Comparison of ENCODE assay signal across 9 mouse cellular contexts in genomic region chr2:156780752-156781151, GRCm38 (mm10). TPM values are rescaled to one million over a fixed set of nuclear protein-coding genes. Genes with fewer than 3 reads are reported as not detected.
DNase-seq lines count a peak whose midpoint lies in the region; ATAC-seq and TF ChIP-seq lines count a peak whose summit lies in the region.
"Had no signal": no experiment of that assay in that cellular context is flagged by ENCODE, and none has a peak within 500 bp of the region (broad histone marks: within the 10 kb centered on the region; RNA-seq: fewer than 3 reads in every experiment).

No protein-coding gene starts in this region.

- H3K9me3 ChIP-seq in kidney, embryonic 14.5 days (ENCODE audit: control insufficient read depth, low read length), result no peaks in the 10 kb centered on the region
- no peaks in the 10 kb centered on the region for H3K9me3 ChIP-seq in MEL (replicated peaks; ENCODE audit: insufficient read depth, low read length)
- H3K9me3 ChIP-seq in forebrain, embryonic 13.5 days (replicated peaks), result no peaks in the 10 kb centered on the region
- no peaks in the 10 kb centered on the region for H3K9me3 ChIP-seq in liver, embryonic 16.5 days (replicated peaks; ENCODE audit: control insufficient read depth, low read length)

- no peak for TF ChIP-seq POLR2A in kidney, adult 2 months (IDR thresholded peaks at IDR 0.05; ENCODE audit: low read depth, low read length)
- TF ChIP-seq POLR2A in MEL (IDR thresholded peaks at IDR 0.05; ENCODE audit: control insufficient read depth in 1 of 2, insufficient read depth in 1 of 2, low read depth in 1 of 2, low read length in 2 of 2, poor library complexity in 1 of 2), result peak in 1 of 2 experiments; percentile 12; a peak in 1 of 4 replicates

- no peak for DNase-seq in kidney, adult 2 months
- DNase-seq in MEL (ENCODE audit: low read depth, low spot score), result peak; percentile 75
- DNase-seq in adrenal gland, adult 18-20 months (ENCODE audit: low spot score in 2 of 2), result no peak
- no peak for DNase-seq in thymus, postnatal 25 days
- no peak for DNase-seq in adrenal gland, adult 8-10 months
- DNase-seq: thymus, postnatal 4 days had no signal

- peak overlapping the region; percentile 15; the same call in 1 of the 2 replicates for H3K4me2 ChIP-seq in kidney, embryonic 14.5 days (replicated peaks; ENCODE audit: low read depth, low read length)
- peak overlapping the region; percentile 10; the same call in 1 of the 2 replicates for H3K4me2 ChIP-seq in forebrain, embryonic 13.5 days
- peak overlapping the region; percentile 34 for H3K4me2 ChIP-seq in liver, embryonic 16.5 days (ENCODE audit: low read depth, low read length)

- WGBS in kidney, embryonic 14.5 days, result 17% methylated on average over 17 of the region's 17 CpGs
- WGBS in kidney, adult 2 months, result 28% methylated on average over 17 of the region's 17 CpGs
- 17% methylated on average over 17 of the region's 17 CpGs for WGBS in forebrain, embryonic 13.5 days
- WGBS in liver, embryonic 16.5 days (ENCODE audit: insufficient replicate concordance), result 18% methylated on average over 17 of the region's 17 CpGs

- H3K9ac ChIP-seq in kidney, embryonic 14.5 days (ENCODE audit: low read depth, low read length), result no peak overlapping the region
- H3K9ac ChIP-seq in MEL (ENCODE audit: control insufficient read depth, low read depth, low read length, poor library complexity, severe bottlenecking), result peak overlapping the region; percentile 34
- no peak overlapping the region for H3K9ac ChIP-seq in forebrain, embryonic 13.5 days
- no peak overlapping the region for H3K9ac ChIP-seq in liver, embryonic 16.5 days (ENCODE audit: low read depth, low read length)

- no peak overlapping the region for H3K4me3 ChIP-seq in kidney, embryonic 14.5 days (ENCODE audit: low read length)
- H3K4me3 ChIP-seq in kidney, adult 2 months (ENCODE audit: insufficient read depth, low read depth, low read length), result no peak overlapping the region
- peak overlapping the region; percentile 12 to 22 for H3K4me3 ChIP-seq in MEL (ENCODE audit: control insufficient read depth in 1 of 2, insufficient read depth in 1 of 2, low read depth in 2 of 2, low read length in 2 of 2)
- H3K4me3 ChIP-seq in forebrain, embryonic 13.5 days, result no peak overlapping the region
- H3K4me3 ChIP-seq in liver, embryonic 16.5 days (ENCODE audit: low read depth, low read length), result no peak overlapping the region

- no peaks in the 10 kb centered on the region for H3K79me2 ChIP-seq in MEL (ENCODE audit: control insufficient read depth, insufficient read depth, low read length, poor library complexity)

- TF ChIP-seq RAD21 in MEL (IDR thresholded peaks at IDR 0.05; ENCODE audit: low read depth, low read length), result no peak

- H3K36me3 ChIP-seq in kidney, embryonic 14.5 days (ENCODE audit: control insufficient read depth, insufficient read depth, low read length), result no peaks in the 10 kb centered on the region
- H3K36me3 ChIP-seq in kidney, adult 2 months (ENCODE audit: control insufficient read depth, insufficient read depth, low read length), result no peaks in the 10 kb centered on the region
- H3K36me3 ChIP-seq in MEL (ENCODE audit: control insufficient read depth in 1 of 2, insufficient read depth in 2 of 2, low read length in 2 of 2), result peaks cover 0 to 33% of the 10 kb centered on the region in 2 experiments; a peak in 2 of 4 replicates
- H3K36me3 ChIP-seq in forebrain, embryonic 13.5 days (ENCODE audit: poor library complexity, severe bottlenecking), result no peaks in the 10 kb centered on the region
- no peaks in the 10 kb centered on the region for H3K36me3 ChIP-seq in liver, embryonic 16.5 days (ENCODE audit: control insufficient read depth, insufficient read depth)

- no peak for TF ChIP-seq EP300 in MEL (IDR thresholded peaks at IDR 0.05; ENCODE audit: low read depth in 1 of 2, low read length in 2 of 2)

- no peak for TF ChIP-seq CTCF in kidney, adult 2 months (conservative IDR thresholded peaks at IDR 0.05; ENCODE audit: insufficient read depth, insufficient read length, low read depth, low read length)
- no peak for TF ChIP-seq CTCF in MEL (IDR thresholded peaks at IDR 0.05 in 2 of 3, conservative IDR thresholded peaks at IDR 0.05 in 1 of 3; ENCODE audit: control insufficient read depth in 1 of 3, insufficient read depth in 1 of 3, low read depth in 2 of 3, low read length in 3 of 3, poor library complexity in 1 of 3, severe bottlenecking in 1 of 3)

- no peak overlapping the region for H3K27ac ChIP-seq in kidney, embryonic 14.5 days (ENCODE audit: low read depth, low read length)
- no peak overlapping the region for H3K27ac ChIP-seq in kidney, adult 2 months (ENCODE audit: insufficient read depth, low read depth, low read length)
- H3K27ac ChIP-seq in MEL (ENCODE audit: control insufficient read depth, low read depth, low read length), result peak overlapping the region; percentile 96
- no peak overlapping the region for H3K27ac ChIP-seq in forebrain, embryonic 13.5 days
- no peak overlapping the region for H3K27ac ChIP-seq in liver, embryonic 16.5 days (ENCODE audit: low read length)

- peaks cover 5% of the 10 kb centered on the region; the same call in 1 of the 2 replicates for H3K4me1 ChIP-seq in kidney, embryonic 14.5 days (ENCODE audit: control insufficient read depth, insufficient read depth, low read length)
- no peaks in the 10 kb centered on the region for H3K4me1 ChIP-seq in kidney, adult 2 months (ENCODE audit: control insufficient read depth, insufficient read depth, low read length)
- H3K4me1 ChIP-seq in MEL (ENCODE audit: control insufficient read depth in 1 of 2, insufficient read depth in 2 of 2, low read length in 2 of 2), result peaks cover 19 to 54% of the 10 kb centered on the region in 2 experiments
- H3K4me1 ChIP-seq in forebrain, embryonic 13.5 days, result peaks cover 8% of the 10 kb centered on the region
- H3K4me1 ChIP-seq in liver, embryonic 16.5 days (ENCODE audit: control insufficient read depth, low read depth, low read length), result peaks cover 51% of the 10 kb centered on the region

- no peak for ATAC-seq in kidney, embryonic 14.5 days (ENCODE audit: low FRiP score, low TSS enrichment)
- no peak for ATAC-seq in forebrain, embryonic 13.5 days
- ATAC-seq in liver, embryonic 16.5 days (ENCODE audit: low read depth), result no peak

- H3K27me3 ChIP-seq in kidney, embryonic 14.5 days (ENCODE audit: control insufficient read depth, insufficient read depth, low read length), result no peaks in the 10 kb centered on the region
- no peaks in the 10 kb centered on the region for H3K27me3 ChIP-seq in kidney, adult 2 months (replicated peaks; ENCODE audit: control insufficient read depth, insufficient read depth, low read length)
- H3K27me3 ChIP-seq in MEL (ENCODE audit: control insufficient read depth in 1 of 2, insufficient read depth in 2 of 2, low read length in 2 of 2), result no peaks in the 10 kb centered on the region
- peaks cover 5% of the 10 kb centered on the region; the same call in 1 of the 2 replicates for H3K27me3 ChIP-seq in forebrain, embryonic 13.5 days
- H3K27me3 ChIP-seq in liver, embryonic 16.5 days (ENCODE audit: control insufficient read depth, insufficient read depth, low read depth, low read length), result peaks cover 2% of the 10 kb centered on the region

TF ChIP-seq in MEL, 35 proteins besides CTCF, POLR2A, EP300 and RAD21:
- no peak for TF ChIP-seq ELF1 (IDR thresholded peaks at IDR 0.05; ENCODE audit: low read depth, low read length)
- peak; percentile 33; the same call in 1 of the 2 replicates for TF ChIP-seq NELFE (IDR thresholded peaks at IDR 0.05; ENCODE audit: low read depth, low read length)
- no peak for TF ChIP-seq MEF2A (IDR thresholded peaks at IDR 0.05; ENCODE audit: extremely low read depth, insufficient replicate concordance, low read depth, low read length, poor library complexity, severe bottlenecking)
- TF ChIP-seq KAT2A (conservative IDR thresholded peaks at IDR 0.05; ENCODE audit: low read depth, low read length), result no peak

RNA-seq across cellular contexts. Expression of gene Myl9, which starts 5.5 kb away (rescaled TPM):
- polyA plus RNA-seq in kidney, embryonic 14.5 days (2014; fragmentation: Nextera tagmentation; extraction: Ambion mirVana), result 218 and 250 TPM in 2 replicates
- polyA plus RNA-seq in kidney, adult 2 months (2012; rRNA removed), result 155 and 157 TPM in 2 replicates
- total RNA-seq in MEL (2012; rRNA removed), result 1.2 and 2.8 TPM in 2 replicates
- polyA plus RNA-seq in MEL (2012; ENCODE audit: insufficient read depth in 1 of 2, insufficient read length in 2 of 2, low read depth in 1 of 2, low replicate concordance in 2 of 2, missing spikeins in 1 of 2), result 1 to 10 TPM in 1 of 2 experiments, not detected in 1; 1.3 TPM
- polyA plus RNA-seq in forebrain, embryonic 13.5 days (2015; fragmentation: Nextera tagmentation; extraction: Ambion mirVana), result 28.1 and 28.4 TPM in 2 replicates
- polyA plus RNA-seq in liver, embryonic 16.5 days (2015; fragmentation: Nextera tagmentation; extraction: Ambion mirVana), result 43.0 and 56.1 TPM in 2 replicates
- 10 to 100 TPM; 52.0 to 58.6 TPM for total RNA-seq in adrenal gland, adult 18-20 months (2021)
- total RNA-seq in adrenal gland, adult 8-10 months (2022), result 10 to 100 TPM; 37.2 to 58.6 (median 47.9) TPM

RNA-seq across cellular contexts. Expression of gene Tgif2, which starts 59.1 kb away (rescaled TPM):
- polyA plus RNA-seq in kidney, embryonic 14.5 days (2014; fragmentation: Nextera tagmentation; extraction: Ambion mirVana), result 67.8 and 78.1 TPM in 2 replicates
- polyA plus RNA-seq in kidney, adult 2 months (2012; rRNA removed), result 3.8 and 4.6 TPM in 2 replicates
- total RNA-seq in MEL (2012; rRNA removed), result 15.2 and 16.9 TPM in 2 replicates
- 10 to 100 TPM in 1 of 2 experiments, not detected in 1; 43.3 TPM for polyA plus RNA-seq in MEL (2012; ENCODE audit: insufficient read depth in 1 of 2, insufficient read length in 2 of 2, low read depth in 1 of 2, low replicate concordance in 2 of 2, missing spikeins in 1 of 2)
- polyA plus RNA-seq in forebrain, embryonic 13.5 days (2015; fragmentation: Nextera tagmentation; extraction: Ambion mirVana), result 63.3 and 73.3 TPM in 2 replicates
- polyA plus RNA-seq in liver, embryonic 16.5 days (2015; fragmentation: Nextera tagmentation; extraction: Ambion mirVana), result 5.1 and 5.4 TPM in 2 replicates
- 1 to 10 TPM; 2.0 to 2.1 TPM for total RNA-seq in adrenal gland, adult 18-20 months (2021)
- total RNA-seq in adrenal gland, adult 8-10 months (2022), result 1 to 10 TPM; 2.4 to 4.0 (median 3.8) TPM

Comparison
In these comparisons a context has a peak if more than half of its experiments do, and no peak if none do; other contexts are left out.
1. H3K4me3 ChIP-seq: peak in MEL (2 of 2); none in kidney, embryonic 14.5 days (single experiment), kidney, adult 2 months (single experiment), forebrain, embryonic 13.5 days (single experiment) and liver, embryonic 16.5 days (single experiment).
2. RNA of gene Myl9, which starts 5.5 kb away (polyA plus RNA-seq): 218 to 250 TPM in kidney, embryonic 14.5 days, 155 to 157 TPM in kidney, adult 2 months, 43.0 to 56.1 TPM in liver, embryonic 16.5 days and 28.1 to 28.4 TPM in forebrain, embryonic 13.5 days; 1.3 TPM in MEL; every median in the first group is over 10 times any median in the second.
3. Peak in every context shown above with its lines, with median percentiles within 50 percentile points of each other: H3K4me2 ChIP-seq.